Mouse (Mus musculus) heart, embryonic 16.5 days (tissue): ENCODE results near the gene Zfp740. TPM values are rescaled to one million over a fixed set of nuclear protein-coding genes. Genes with fewer than 3 reads are reported as not detected.

Source experiments
- ATAC-seq: fragments of 200-750 bp; cut with Nextera tagmentation; replicated peaks from 2 replicates; pipeline ENCODE4 v1.8.0; 2017; ENCODE audit warnings: moderate number of reproducible peaks; ENCODE audit not compliant: insufficient read depth, low FRiP score; ENCODE audit errors: extremely low read depth
- H3K27ac ChIP-seq: fragments of 300-500 bp; sonication (generic); 2 replicates; pipeline ENCODE4 v1.5.1; 2014; ENCODE audit warnings: mild to moderate bottlenecking, low read length, control low read depth, moderate library complexity
- H3K27me3 ChIP-seq: fragments of 300-500 bp; sonication (generic); 2 replicates; pipeline ENCODE4 v1.6.1; 2014; ENCODE audit warnings: low read length, mixed read lengths; ENCODE audit not compliant: control insufficient read depth, insufficient read depth
- H3K36me3 ChIP-seq: fragments of 300-500 bp; sonication (generic); 2 replicates; pipeline ENCODE4 v1.6.1; 2014; ENCODE audit not compliant: control insufficient read depth, insufficient read depth
- H3K4me1 ChIP-seq: fragments of 300-500 bp; sonication (generic); 2 replicates; pipeline ENCODE4 v1.6.1; 2014; ENCODE audit warnings: low read length, mixed read lengths; ENCODE audit not compliant: control insufficient read depth, insufficient read depth
- H3K4me2 ChIP-seq: fragments of 300-500 bp; sonication (generic); 2 replicates; pipeline ENCODE4 v1.6.1; 2014; ENCODE audit warnings: low read depth, mild to moderate bottlenecking, control low read depth, low read length
- H3K4me3 ChIP-seq: fragments of 300-500 bp; sonication (generic); 2 replicates; pipeline ENCODE4 v1.5.1; 2014; ENCODE audit warnings: mild to moderate bottlenecking, control low read depth, low read length
- H3K9ac ChIP-seq: fragments of 300-500 bp; sonication (generic); 2 replicates; pipeline ENCODE4 v1.6.1; 2014; ENCODE audit warnings: low read length, control low read depth
- H3K9me3 ChIP-seq: fragments of 300-500 bp; sonication (generic); replicated peaks from 2 replicates; pipeline ENCODE4 v1.6.1; 2016; ENCODE audit warnings: low read length; ENCODE audit not compliant: control insufficient read depth
- WGBS: fragments of 180-500 bp; shearing (Covaris S2); extraction: QIAGEN DNeasy Blood & Tissue Kit; methylation state at CpG from one replicate; pipeline ENCODE4 v1.1.7; 2014; 5-methylcytosine and 5-hydroxymethylcytosine counted together
- polyA plus RNA-seq: library from polyadenylated mRNA; unstranded; fragments of >200 nt; fragmentation: Nextera tagmentation; extraction: Ambion mirVana; gene quantifications from 2 replicates; pipeline ENCODE4 v1.2.1, GENCODE M21; 2015

The Zfp740 gene
- polyA plus RNA-seq, 1 experiment from 2014 or later: 30.2 TPM

DNA sequence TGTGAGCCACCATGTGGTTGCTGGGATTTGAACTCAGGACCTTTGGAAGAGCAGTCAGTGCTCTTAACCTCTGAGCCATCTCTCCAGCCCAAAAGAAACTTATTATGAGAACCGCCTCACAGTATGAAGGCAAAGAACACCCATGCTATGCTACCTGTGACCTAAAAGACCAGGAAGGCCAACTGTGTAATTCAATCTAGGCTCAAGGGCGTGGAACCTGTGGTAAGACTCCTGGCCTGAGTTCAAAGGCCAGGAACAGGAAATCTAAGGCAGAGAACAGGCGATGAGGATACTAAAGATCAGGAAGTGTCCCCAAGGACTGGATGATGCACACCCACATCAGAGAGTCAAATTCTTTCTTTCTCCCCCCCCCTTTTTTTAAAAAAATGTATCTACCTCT lies 29.5 kb upstream of the Zfp740 start:
- no peaks in the 10 kb centered on the region for H3K27me3 ChIP-seq
- H3K9me3 ChIP-seq: peaks cover 6% of the 10 kb centered on the region
- no peak overlapping the region for H3K4me3 ChIP-seq
- 85% methylated on average over 3 of the region's 3 CpGs for WGBS
- peaks cover 9% of the 10 kb centered on the region; the same call in 1 of the 2 replicates for H3K36me3 ChIP-seq
- H3K4me1 ChIP-seq: no peaks in the 10 kb centered on the region
- no peak overlapping the region for H3K27ac ChIP-seq
- H3K4me2 ChIP-seq: no peak overlapping the region
- H3K9ac ChIP-seq: no peak overlapping the region
- no peak for ATAC-seq

DNA sequence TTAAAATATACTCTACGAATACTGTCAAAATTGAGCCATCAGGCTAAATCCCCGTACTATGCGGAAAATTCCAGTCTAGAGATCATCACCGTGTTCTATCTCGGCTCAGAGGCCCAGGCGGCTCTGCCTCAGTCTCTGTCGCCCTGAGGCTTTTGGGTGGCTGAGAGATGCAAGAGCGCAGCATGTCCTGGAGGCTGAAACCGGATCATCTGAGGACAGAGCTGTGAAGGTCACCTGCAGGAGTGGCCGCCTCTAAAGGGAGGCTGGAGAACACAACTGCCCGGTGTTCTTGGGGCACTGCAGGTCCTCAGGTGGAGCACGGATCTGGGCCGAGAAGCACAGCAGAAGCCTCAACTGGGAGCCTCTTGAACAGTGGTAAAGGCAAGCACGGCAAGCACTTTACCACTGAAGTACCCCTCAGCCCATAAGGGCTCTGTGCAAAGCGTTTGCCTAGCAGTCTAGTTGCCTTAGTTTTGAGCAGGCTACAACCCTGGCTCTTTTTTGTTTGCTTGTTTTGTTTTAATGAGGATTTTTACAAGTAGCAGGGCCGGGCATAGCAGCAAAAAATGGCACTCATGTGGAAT lies 27.2 kb upstream of the Zfp740 start:
- Histone ChIP-seq H3K9me3 (peaks cover 6% of the 10 kb centered on the region), H3K36me3 (peaks cover 9% of the 10 kb centered on the region; the same call in 1 of the 2 replicates), H3K27me3 (no peaks in the 10 kb centered on the region), H3K4me3 (no peak overlapping the region), H3K27ac (no peak overlapping the region), H3K4me1 (no peaks in the 10 kb centered on the region), H3K9ac (no peak overlapping the region), H3K4me2 (no peak overlapping the region)
- ATAC-seq: no peak
- WGBS: 76% methylated on average over 16 of the region's 16 CpGs

DNA sequence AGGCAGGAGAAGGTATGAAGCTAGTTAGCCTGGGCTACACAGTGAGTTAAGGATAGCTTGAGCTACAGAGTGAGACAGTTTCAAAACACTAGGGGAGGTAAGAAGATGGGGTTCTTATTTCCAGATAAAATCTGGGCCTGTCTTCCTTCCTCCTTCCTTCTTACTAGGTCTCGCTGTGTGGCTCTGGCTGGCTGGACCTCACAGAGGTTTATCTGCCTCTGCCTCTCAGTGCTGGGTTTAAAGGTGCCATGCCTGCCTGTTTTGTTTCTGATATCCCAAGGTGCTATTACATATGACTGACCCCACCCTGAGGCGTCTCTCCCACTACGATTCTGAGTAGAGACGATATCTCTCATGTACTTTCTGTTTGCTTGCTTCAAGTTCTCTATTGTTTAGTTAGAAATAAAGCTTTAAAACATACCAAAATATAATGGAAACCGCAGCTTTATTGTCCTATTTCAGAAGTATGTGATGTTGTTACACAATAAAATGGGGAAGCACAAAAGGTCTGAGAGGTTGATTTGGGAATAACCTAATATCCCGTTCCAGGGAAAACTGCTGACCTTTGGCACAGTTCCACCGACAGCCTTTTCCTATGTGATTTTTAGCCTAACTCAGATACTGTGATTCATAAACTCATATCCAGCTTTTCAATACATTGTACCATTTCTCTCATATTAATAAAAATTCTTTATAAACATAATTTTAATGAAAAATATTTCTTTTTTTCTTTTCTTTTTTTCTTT lies 26.3 kb upstream of the Zfp740 start:
- H3K27ac ChIP-seq: no peak overlapping the region
- H3K36me3 ChIP-seq: peaks cover 9% of the 10 kb centered on the region; the same call in 1 of the 2 replicates
- WGBS: 79% methylated on average over 7 of the region's 7 CpGs
- no peak for ATAC-seq
- H3K9me3 ChIP-seq: peaks cover 6% of the 10 kb centered on the region
- H3K4me3 ChIP-seq: no peak overlapping the region
- H3K4me2 ChIP-seq: no peak overlapping the region
- no peaks in the 10 kb centered on the region for H3K4me1 ChIP-seq
- H3K27me3 ChIP-seq: no peaks in the 10 kb centered on the region
- H3K9ac ChIP-seq: no peak overlapping the region

DNA sequence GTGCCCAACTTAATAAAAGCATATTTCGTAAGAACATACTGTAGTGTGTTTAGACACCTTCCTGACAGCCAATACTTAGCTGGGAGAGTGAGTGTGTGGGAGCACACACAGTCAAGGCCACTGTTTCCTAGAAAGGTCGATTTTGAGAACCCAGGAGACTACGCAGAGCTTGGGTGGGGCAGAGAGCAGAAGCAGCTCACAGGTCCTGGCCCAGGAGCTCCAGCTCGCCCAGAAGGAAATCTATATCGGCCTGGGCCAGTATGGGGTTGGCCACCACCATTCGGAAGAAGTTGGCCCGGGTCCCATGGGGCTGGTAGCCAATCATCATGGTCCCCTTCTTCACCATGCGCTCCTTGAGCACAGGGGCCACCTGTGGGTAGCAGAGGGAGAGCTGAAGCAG lies 25.6 kb upstream of the Zfp740 start:
- Histone ChIP-seq H3K36me3 (peaks cover 9% of the 10 kb centered on the region; the same call in 1 of the 2 replicates), H3K4me3 (no peak overlapping the region), H3K4me1 (no peaks in the 10 kb centered on the region), H3K27me3 (no peaks in the 10 kb centered on the region), H3K4me2 (no peak overlapping the region), H3K27ac (no peak overlapping the region), H3K9me3 (peaks cover 6% of the 10 kb centered on the region), H3K9ac (no peak overlapping the region)
- WGBS: 83% methylated on average over 8 of the region's 8 CpGs
- ATAC-seq: no peak

DNA sequence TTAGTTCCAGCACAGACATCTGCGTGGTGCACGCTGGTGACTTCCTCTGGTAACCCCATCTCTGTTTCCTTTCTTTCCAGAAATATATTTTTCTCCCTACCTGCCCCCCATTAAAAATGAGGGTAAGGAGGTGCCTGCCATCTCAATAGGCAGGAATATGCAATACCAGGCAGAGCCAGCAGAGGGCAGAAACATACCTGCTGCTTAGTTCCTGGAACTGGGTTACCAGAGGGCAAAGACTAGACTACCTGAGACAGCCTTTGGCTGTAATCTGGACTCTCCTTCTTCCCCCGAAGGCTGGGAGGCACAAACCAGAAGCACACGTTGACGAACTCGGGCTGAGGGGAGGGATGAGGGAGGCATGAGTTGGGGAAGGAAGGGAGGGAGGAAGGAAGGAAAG lies 24.8 kb upstream of the Zfp740 start:
- Histone ChIP-seq H3K9ac (no peak overlapping the region), H3K4me2 (no peak overlapping the region), H3K4me1 (no peaks in the 10 kb centered on the region), H3K9me3 (peaks cover 6% of the 10 kb centered on the region), H3K4me3 (no peak overlapping the region), H3K27me3 (no peaks in the 10 kb centered on the region), H3K36me3 (peaks cover 9% of the 10 kb centered on the region; the same call in 1 of the 2 replicates), H3K27ac (no peak overlapping the region)
- ATAC-seq: no peak
- WGBS: 6% methylated on average over 6 of the region's 6 CpGs

DNA sequence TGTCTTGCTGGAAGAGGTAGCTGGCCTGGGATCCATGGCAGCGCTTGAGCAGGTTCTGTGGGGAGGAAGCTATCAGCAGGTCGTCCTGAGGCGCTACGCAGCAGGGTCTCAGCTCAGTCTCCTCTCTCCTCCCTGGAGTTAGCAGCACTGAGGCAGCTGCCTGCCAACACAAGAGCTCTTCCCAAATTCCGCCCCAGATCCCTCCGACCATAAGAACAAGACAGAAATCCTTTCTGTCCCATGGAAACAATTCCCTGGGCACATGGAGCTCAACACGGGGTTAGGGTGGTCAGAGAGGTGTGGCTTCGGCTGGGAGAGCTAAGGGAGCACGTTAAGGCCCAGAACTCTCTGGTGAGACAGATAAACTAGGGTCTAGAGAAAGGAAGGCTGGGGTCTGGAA lies 23.9 kb upstream of the Zfp740 start:
- Histone ChIP-seq H3K9ac (no peak overlapping the region), H3K27me3 (no peaks in the 10 kb centered on the region), H3K9me3 (peaks cover 5% of the 10 kb centered on the region), H3K4me3 (no peak overlapping the region), H3K4me1 (no peaks in the 10 kb centered on the region), H3K36me3 (peaks cover 9% of the 10 kb centered on the region; the same call in 1 of the 2 replicates), H3K27ac (no peak overlapping the region), H3K4me2 (no peak overlapping the region)
- no peak for ATAC-seq
- 78% methylated on average over 9 of the region's 9 CpGs for WGBS

DNA sequence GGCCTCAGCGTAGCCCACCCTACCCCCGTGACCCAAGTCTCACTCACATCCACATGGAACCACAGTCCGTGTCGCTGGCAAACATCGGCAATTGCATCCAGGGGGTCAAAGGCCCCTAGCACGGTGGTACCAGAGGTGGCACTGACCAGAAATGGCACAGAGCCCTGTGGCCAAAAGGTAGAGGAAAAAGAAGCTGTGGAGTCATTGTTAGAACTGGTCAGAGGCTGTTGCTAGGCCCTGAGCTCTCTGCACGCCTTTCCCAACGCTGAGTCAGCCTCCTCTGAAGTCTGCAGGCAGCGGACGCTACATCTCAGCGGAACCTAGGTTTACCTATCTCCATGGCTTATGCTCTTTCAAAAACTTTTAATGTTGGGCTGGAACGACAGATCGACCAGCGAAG lies 23.1 kb upstream of the Zfp740 start:
- no peak for ATAC-seq
- Histone ChIP-seq H3K9me3 (no peaks in the 10 kb centered on the region), H3K27ac (no peak overlapping the region), H3K9ac (no peak overlapping the region), H3K4me3 (no peak overlapping the region), H3K36me3 (peaks cover 4% of the 10 kb centered on the region; the same call in 1 of the 2 replicates), H3K27me3 (no peaks in the 10 kb centered on the region), H3K4me2 (no peak overlapping the region), H3K4me1 (no peaks in the 10 kb centered on the region)
- WGBS: 84% methylated on average over 14 of the region's 14 CpGs

DNA sequence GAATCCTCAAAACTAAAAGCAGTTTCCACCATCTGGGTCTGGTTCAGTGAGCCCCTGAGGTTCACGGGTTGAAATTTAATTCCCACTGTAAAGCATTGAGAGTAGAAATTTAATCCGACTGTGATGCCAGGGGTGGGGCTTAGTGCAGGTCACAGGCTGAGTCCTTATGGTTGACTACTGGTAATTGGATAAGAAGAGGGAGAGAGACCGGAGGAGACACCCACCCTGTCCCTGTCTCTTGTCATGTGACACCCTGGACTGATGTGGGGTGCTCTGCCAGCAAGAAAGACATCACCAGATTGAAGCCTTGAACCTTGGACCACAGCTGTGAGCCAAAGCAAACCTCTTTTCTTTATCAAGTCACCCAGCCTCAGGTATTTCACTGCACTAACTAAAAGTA lies 20.0 kb upstream of the Zfp740 start:
- H3K4me3 ChIP-seq: no peak overlapping the region
- no peaks in the 10 kb centered on the region for H3K9me3 ChIP-seq
- H3K9ac ChIP-seq: no peak overlapping the region
- no peak for ATAC-seq
- H3K27ac ChIP-seq: no peak overlapping the region
- WGBS: 73% methylated on average over 3 of the region's 3 CpGs
- H3K36me3 ChIP-seq: no peaks in the 10 kb centered on the region; the same call in 1 of the 2 replicates
- no peaks in the 10 kb centered on the region for H3K4me1 ChIP-seq
- no peaks in the 10 kb centered on the region for H3K27me3 ChIP-seq
- H3K4me2 ChIP-seq: no peak overlapping the region

DNA sequence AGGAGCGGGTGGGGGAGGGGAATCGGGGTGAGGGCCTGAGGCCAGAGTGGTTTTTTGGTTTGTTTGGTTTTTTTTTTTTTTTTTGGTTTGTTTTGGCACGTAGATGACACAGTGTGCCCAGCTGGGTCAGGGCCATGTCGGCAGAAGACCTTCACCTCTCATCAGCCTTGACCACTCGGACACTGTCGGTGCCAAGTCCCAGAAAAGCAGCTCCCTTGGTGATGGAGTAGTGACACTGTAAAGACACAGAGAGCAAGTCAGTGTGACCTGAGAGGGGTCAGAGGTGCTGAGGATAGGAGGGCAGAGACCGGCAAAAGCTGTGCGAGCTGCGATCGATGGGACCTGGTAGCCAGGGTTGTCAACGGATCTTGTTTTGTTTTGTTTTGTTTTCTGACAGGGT lies 16.8 kb upstream of the Zfp740 start:
- 78% methylated on average over 11 of the region's 11 CpGs for WGBS
- no peaks in the 10 kb centered on the region; the same call in 1 of the 2 replicates for H3K36me3 ChIP-seq

More for the DNA sequence above, 16.8 kb upstream of the Zfp740 start:
- Histone ChIP-seq H3K27me3 (no peaks in the 10 kb centered on the region), H3K4me3 (no peak overlapping the region), H3K9me3 (no peaks in the 10 kb centered on the region), H3K9ac (no peak overlapping the region), H3K4me1 (no peaks in the 10 kb centered on the region), H3K27ac (no peak overlapping the region), H3K4me2 (no peak overlapping the region)
- no peak for ATAC-seq
